21 mouse cellular contexts compared by ENCODE assay signal in genomic region chr11:5718611-5719354, GRCm38 (mm10). TPM values are rescaled to one million over a fixed set of nuclear protein-coding genes. Genes with fewer than 3 reads are reported as not detected.
DNase-seq lines count a peak whose midpoint lies in the region; ATAC-seq and TF ChIP-seq lines count a peak whose summit lies in the region.
"Had no signal": no experiment of that assay in that cellular context is flagged by ENCODE, and none has a peak within 500 bp of the region (broad histone marks: within the 10 kb centered on the region; RNA-seq: fewer than 3 reads in every experiment).

No protein-coding gene starts in this region.

- WGBS in lung, postnatal 0 days = 89% methylated on average over 12 of the region's 12 CpGs

- peaks cover 28% of the 10 kb centered on the region for H3K36me3 ChIP-seq in lung, postnatal 0 days (ENCODE audit: insufficient read depth, low read length)
- peaks cover 0 to 15% of the 10 kb centered on the region in 2 experiments; a peak in 2 of 4 replicates for H3K36me3 ChIP-seq in MEL (ENCODE audit: control insufficient read depth in 1 of 2, insufficient read depth in 2 of 2, low read length in 2 of 2)

- TF ChIP-seq CTCF in lung, postnatal 0 days (IDR thresholded peaks at IDR 0.05) = no peak
- no peak for TF ChIP-seq CTCF in MEL (IDR thresholded peaks at IDR 0.05 in 2 of 3, conservative IDR thresholded peaks at IDR 0.05 in 1 of 3; ENCODE audit: control insufficient read depth in 1 of 3, insufficient read depth in 1 of 3, low read depth in 2 of 3, low read length in 3 of 3, poor library complexity in 1 of 3, severe bottlenecking in 1 of 3)

- peak; percentile 1 for DNase-seq in cerebellum, adult 9-11 months
- no peak for DNase-seq in cerebellum, postnatal 25 days
- DNase-seq in lung, postnatal 0 days (ENCODE audit: low spot score) = no peak
- DNase-seq in lung, postnatal 10 days = no peak
- peak; percentile 15 to 16 for DNase-seq in right cerebral cortex, postnatal 10 days (ENCODE audit: low spot score in 2 of 2)
- no peak for DNase-seq in right cerebral cortex, postnatal 4 days
- no peak for DNase-seq in MEL (ENCODE audit: low read depth, low spot score)
- DNase-seq in frontal cortex, postnatal 25 days (ENCODE audit: low spot score in 2 of 2) = no peak
- DNase-seq: adrenal gland, adult 8-10 months; cerebellum, adult 18-20 months; cerebellum, postnatal 10 days; embryo, embryonic 11 days; gastrocnemius, postnatal 36 days; heart, adult 18-20 months; heart, postnatal 36 days had no signal

- no peak overlapping the region for H3K9ac ChIP-seq in lung, postnatal 0 days (replicated peaks; ENCODE audit: low read depth)
- H3K9ac ChIP-seq in MEL (ENCODE audit: control insufficient read depth, low read depth, low read length, poor library complexity, severe bottlenecking) = no peak overlapping the region
- H3K9ac ChIP-seq: embryonic facial prominence, embryonic 15.5 days; heart, embryonic 13.5 days; hindbrain, embryonic 15.5 days had no signal

- no peak for TF ChIP-seq POLR2A in MEL (IDR thresholded peaks at IDR 0.05; ENCODE audit: control insufficient read depth in 1 of 2, insufficient read depth in 1 of 2, low read depth in 1 of 2, low read length in 2 of 2, poor library complexity in 1 of 2)

- ATAC-seq in lung, postnatal 0 days = peak; percentile 47; the same call in 1 of the 2 replicates
- ATAC-seq: forebrain, embryonic 14.5 days had no signal

- no peak for TF ChIP-seq EP300 in lung, postnatal 0 days (IDR thresholded peaks at IDR 0.05)
- TF ChIP-seq EP300 in MEL (IDR thresholded peaks at IDR 0.05; ENCODE audit: low read depth in 1 of 2, low read length in 2 of 2) = no peak

- H3K9me3 ChIP-seq in lung, postnatal 0 days (ENCODE audit: low read length) = no peaks in the 10 kb centered on the region
- no peaks in the 10 kb centered on the region for H3K9me3 ChIP-seq in MEL (replicated peaks; ENCODE audit: insufficient read depth, low read length)
- H3K9me3 ChIP-seq: embryonic facial prominence, embryonic 15.5 days; forebrain, embryonic 10.5 days; heart, embryonic 13.5 days; hindbrain, embryonic 15.5 days had no signal

- H3K4me3 ChIP-seq in lung, postnatal 0 days (ENCODE audit: low read depth, low read length) = no peak overlapping the region
- no peak overlapping the region for H3K4me3 ChIP-seq in MEL (ENCODE audit: control insufficient read depth in 1 of 2, insufficient read depth in 1 of 2, low read depth in 2 of 2, low read length in 2 of 2)
- H3K4me3 ChIP-seq: embryonic facial prominence, embryonic 15.5 days; erythroblast, embryonic 14.5 days; forebrain, embryonic 10.5 days; heart, embryonic 13.5 days; hindbrain, embryonic 15.5 days had no signal

- H3K79me2 ChIP-seq in MEL (ENCODE audit: control insufficient read depth, insufficient read depth, low read length, poor library complexity) = no peaks in the 10 kb centered on the region

- H3K4me2 ChIP-seq in lung, postnatal 0 days (replicated peaks; ENCODE audit: low read depth, low read length) = no peak overlapping the region
- H3K4me2 ChIP-seq: embryonic facial prominence, embryonic 15.5 days; heart, embryonic 13.5 days; hindbrain, embryonic 15.5 days had no signal

- no peaks in the 10 kb centered on the region for H3K4me1 ChIP-seq in lung, postnatal 0 days (ENCODE audit: insufficient read depth, low read depth, low read length)
- H3K4me1 ChIP-seq in MEL (ENCODE audit: control insufficient read depth in 1 of 2, insufficient read depth in 2 of 2, low read length in 2 of 2) = no peaks in the 10 kb centered on the region
- H3K4me1 ChIP-seq: embryonic facial prominence, embryonic 15.5 days; forebrain, embryonic 10.5 days; heart, embryonic 13.5 days; hindbrain, embryonic 15.5 days had no signal

- no peaks in the 10 kb centered on the region for H3K27me3 ChIP-seq in lung, postnatal 0 days (replicated peaks; ENCODE audit: insufficient read depth, low read length)
- no peaks in the 10 kb centered on the region for H3K27me3 ChIP-seq in MEL (ENCODE audit: control insufficient read depth in 1 of 2, insufficient read depth in 2 of 2, low read length in 2 of 2)
- H3K27me3 ChIP-seq: embryonic facial prominence, embryonic 15.5 days; heart, embryonic 13.5 days; hindbrain, embryonic 15.5 days had no signal

- no peak for TF ChIP-seq RAD21 in MEL (IDR thresholded peaks at IDR 0.05; ENCODE audit: low read depth, low read length)

- H3K27ac ChIP-seq in lung, postnatal 0 days (ENCODE audit: low read length) = no peak overlapping the region
- no peak overlapping the region for H3K27ac ChIP-seq in MEL (ENCODE audit: control insufficient read depth, low read depth, low read length)
- H3K27ac ChIP-seq: embryonic facial prominence, embryonic 15.5 days; forebrain, embryonic 10.5 days; heart, embryonic 13.5 days; hindbrain, embryonic 15.5 days had no signal

TF ChIP-seq in MEL, 35 proteins besides CTCF, POLR2A, EP300 and RAD21:
- TF ChIP-seq USF1 (IDR thresholded peaks at IDR 0.05; ENCODE audit: low read depth, low read length) (0 out of 2 replicates have a peak, but pooled peaks have one; percentile 20), POLR2AphosphoS5 (IDR thresholded peaks at IDR 0.05; ENCODE audit: borderline replicate concordance, low read depth, low read length) (no peak)

RNA-seq across cellular contexts. Expression of gene Mrps24, which starts 3.3 kb away (rescaled TPM):
- polyA plus RNA-seq in lung, postnatal 0 days (2015; fragmentation: Nextera tagmentation; extraction: Ambion mirVana) = 178 and 201 TPM in 2 replicates
- total RNA-seq in MEL (2012; rRNA removed) = 159 and 184 TPM in 2 replicates
- 100 to 1,000 TPM in 1 of 2 experiments, not detected in 1; 163 TPM for polyA plus RNA-seq in MEL (2012; ENCODE audit: insufficient read depth in 1 of 2, insufficient read length in 2 of 2, low read depth in 1 of 2, low replicate concordance in 2 of 2, missing spikeins in 1 of 2)

RNA-seq across cellular contexts. Expression of gene Urgcp, which starts 43.4 kb away (rescaled TPM):
- polyA plus RNA-seq in lung, postnatal 0 days (2015; fragmentation: Nextera tagmentation; extraction: Ambion mirVana) = 18.3 and 19.0 TPM in 2 replicates
- total RNA-seq in MEL (2012; rRNA removed) = 27.8 and 29.2 TPM in 2 replicates
- 10 to 100 TPM; 19.5 to 34.9 TPM for polyA plus RNA-seq in MEL (2012; ENCODE audit: insufficient read depth in 1 of 2, insufficient read length in 2 of 2, low read depth in 1 of 2, low replicate concordance in 2 of 2, missing spikeins in 1 of 2)

Comparison
In these comparisons a context has a peak if more than half of its experiments do, and no peak if none do; other contexts are left out.
1. DNase-seq: peak in cerebellum, adult 9-11 months (single experiment) and right cerebral cortex, postnatal 10 days (2 of 2); none in cerebellum, postnatal 25 days (0 of 2), lung, postnatal 0 days (single experiment), lung, postnatal 10 days (single experiment), right cerebral cortex, postnatal 4 days (single experiment), MEL (single experiment) and frontal cortex, postnatal 25 days (0 of 2).